Mouse (Mus musculus): Measurements from ENCODE around the gene Tasp1. TPM values are rescaled to one million over a fixed set of nuclear protein-coding genes. Genes with fewer than 3 reads are reported as not detected.
"Not testable (repeated sequence)": the region's sequence is repeated elsewhere in the genome, so short reads cannot be mapped to it uniquely, and the experiment has no call there.

The Tasp1 gene
- total RNA-seq, 2 experiments from 2014 or later: 35.8 to 41.4 TPM

- no peak for TF ChIP-seq CTCF (IDR thresholded peaks at IDR 0.05)
- Histone ChIP-seq H3K27ac (no peak overlapping the region), H3K4me3 (no peak overlapping the region)
- intact Hi-C loops (cut with DNase I): no loop called here
- DNase-seq (ENCODE audit: extremely low spot score in 1 of 2, low spot score in 2 of 2): no peak
These were observed 192.8 kb downstream of the Tasp1 start for GRCm38 (mm10) chr2:139873762-139874161.

- intact Hi-C loops (cut with DNase I); DNase-seq (ENCODE audit: extremely low spot score in 1 of 2, low spot score in 2 of 2); H3K27ac ChIP-seq; H3K4me3 ChIP-seq: not testable (repeated sequence)
These were observed 197.5 kb downstream of the Tasp1 start for GRCm38 (mm10) chr2:139869071-139869470.

GRCm38 (mm10) chr2:139863396-139863795 is 203.2 kb downstream of the Tasp1 start:
- DNase-seq (ENCODE audit: extremely low spot score in 1 of 2, low spot score in 2 of 2); H3K4me3 ChIP-seq; H3K27ac ChIP-seq; intact Hi-C loops (cut with DNase I): not testable (repeated sequence)

GRCm38 (mm10) chr2:139860133-139860494 is 206.5 kb downstream of the Tasp1 start:
- Histone ChIP-seq H3K4me3 (no peak overlapping the region), H3K27ac (no peak overlapping the region)
- intact Hi-C loops (cut with DNase I): no loop called here
- no peak for DNase-seq (ENCODE audit: extremely low spot score in 1 of 2, low spot score in 2 of 2)
- TF ChIP-seq CTCF (IDR thresholded peaks at IDR 0.05): no peak

GRCm38 (mm10) chr2:139859424-139860132 is 207.0 kb downstream of the Tasp1 start:
- no peak for DNase-seq (ENCODE audit: extremely low spot score in 1 of 2, low spot score in 2 of 2)
- TF ChIP-seq CTCF (IDR thresholded peaks at IDR 0.05): no peak
- intact Hi-C loops (cut with DNase I): no loop called here

GRCm38 (mm10) chr2:139849621-139850020 is 217.0 kb downstream of the Tasp1 start:
- Histone ChIP-seq H3K4me3 (no peak overlapping the region), H3K27ac (no peak overlapping the region)
- DNase-seq (ENCODE audit: extremely low spot score in 1 of 2, low spot score in 2 of 2): no peak
- no peak for TF ChIP-seq CTCF (IDR thresholded peaks at IDR 0.05)
- intact Hi-C loops (cut with DNase I): no loop called here

More at GRCm38 (mm10) chr2:139859424-139860132, 207.0 kb downstream of the Tasp1 start:
- H3K4me3 ChIP-seq: no peak overlapping the region
- H3K27ac ChIP-seq: no peak overlapping the region

- H3K27ac ChIP-seq: no peak overlapping the region
- no peak overlapping the region for H3K4me3 ChIP-seq
- intact Hi-C loops (cut with DNase I): loop anchor here (5.0 kb wide), 1 partner anchor 164 kb away; the partner anchor contains the start of gene Ism1
- no peak for TF ChIP-seq CTCF (IDR thresholded peaks at IDR 0.05)
- DNase-seq (ENCODE audit: extremely low spot score in 1 of 2, low spot score in 2 of 2): no peak
These were observed 225.2 kb downstream of the Tasp1 start for GRCm38 (mm10) chr2:139841359-139841758.

- no peak for DNase-seq (ENCODE audit: extremely low spot score in 1 of 2, low spot score in 2 of 2)
These were observed 225.7 kb downstream of the Tasp1 start for GRCm38 (mm10) chr2:139840941-139841340.

GRCm38 (mm10) chr2:139821589-139822378 is 244.8 kb downstream of the Tasp1 start:
- DNase-seq (ENCODE audit: extremely low spot score in 1 of 2, low spot score in 2 of 2): no peak
- no peak for TF ChIP-seq CTCF (IDR thresholded peaks at IDR 0.05)

More at GRCm38 (mm10) chr2:139840941-139841340, 225.7 kb downstream of the Tasp1 start:
- TF ChIP-seq CTCF (IDR thresholded peaks at IDR 0.05): no peak
- intact Hi-C loops (cut with DNase I): loop anchor here (5.0 kb wide), 1 partner anchor 164 kb away; the partner anchor contains the start of gene Ism1
- no peak overlapping the region for H3K27ac ChIP-seq
- no peak overlapping the region for H3K4me3 ChIP-seq

GRCm38 (mm10) chr2:139817275-139817674 is 249.3 kb downstream of the Tasp1 start:
- Histone ChIP-seq H3K4me3 (no peak overlapping the region), H3K27ac (no peak overlapping the region)
- intact Hi-C loops (cut with DNase I): no loop called here
- TF ChIP-seq CTCF (IDR thresholded peaks at IDR 0.05): no peak; the same call in 1 of the 2 replicates
- no peak for DNase-seq (ENCODE audit: extremely low spot score in 1 of 2, low spot score in 2 of 2)

More at GRCm38 (mm10) chr2:139821589-139822378, 244.8 kb downstream of the Tasp1 start:
- no peak overlapping the region for H3K27ac ChIP-seq
- intact Hi-C loops (cut with DNase I): loop anchor here (1.0 kb wide), 1 partner anchor 16 kb away; no protein-coding TSS in a partner anchor
- H3K4me3 ChIP-seq: no peak overlapping the region

GRCm38 (mm10) chr2:139807887-139808286 is 258.7 kb downstream of the Tasp1 start:
- Histone ChIP-seq H3K4me3 (no peak overlapping the region), H3K27ac (no peak overlapping the region)
- TF ChIP-seq CTCF (IDR thresholded peaks at IDR 0.05): no peak
- intact Hi-C loops (cut with DNase I): no loop called here
- no peak for DNase-seq (ENCODE audit: extremely low spot score in 1 of 2, low spot score in 2 of 2)

GRCm38 (mm10) chr2:139804041-139804440 is 262.6 kb downstream of the Tasp1 start:
- H3K27ac ChIP-seq: no peak overlapping the region
- no peak for TF ChIP-seq CTCF (IDR thresholded peaks at IDR 0.05)
- intact Hi-C loops (cut with DNase I): no loop called here
- no peak for DNase-seq (ENCODE audit: extremely low spot score in 1 of 2, low spot score in 2 of 2)
- H3K4me3 ChIP-seq: no peak overlapping the region
